Mouse (Mus musculus): ENCODE data around the gene Lrrfip2.

- TF ChIP-seq TAL1 (IDR thresholded peaks at IDR 0.05; ENCODE audit: low read length) (no peak), GATA1 (IDR thresholded peaks at IDR 0.05; ENCODE audit: low read length) (no peak)
Measured at GRCm38 (mm10) chr9:111070546-111070961, 46.8 kb upstream of the Lrrfip2 start.
